Mouse (Mus musculus) C2C12 (cell line): ENCODE results near the gene Bysl. TPM values are rescaled to one million over a fixed set of nuclear protein-coding genes. Genes with fewer than 3 reads are reported as not detected.
"Not testable (repeated sequence)": the region's sequence is repeated elsewhere in the genome, so short reads cannot be mapped to it uniquely, and the experiment has no call there.

Experiments
- H3K27me3 ChIP-seq: one replicate; pipeline ENCODE4 v1.6.1; 2011; ENCODE audit not compliant: control insufficient read depth, insufficient read depth, insufficient read length
- H3K36me3 ChIP-seq: one replicate; pipeline ENCODE4 v1.6.1; 2011; ENCODE audit not compliant: control insufficient read depth, insufficient read depth
- H3K4me3 ChIP-seq: one replicate; pipeline ENCODE4 v1.5.1; 2011; ENCODE audit warnings: mild to moderate bottlenecking, control low read depth; ENCODE audit not compliant: poor library complexity, insufficient read depth, severe bottlenecking
- H3K79me2 ChIP-seq: one replicate; pipeline ENCODE4 v1.6.1; 2011; ENCODE audit not compliant: control insufficient read depth, insufficient read depth
- H3K79me3 ChIP-seq: one replicate; pipeline ENCODE4 v1.6.1; 2011; ENCODE audit warnings: low read depth, control low read depth
- H3ac ChIP-seq: one replicate; pipeline ENCODE3; 2011; ENCODE audit warnings: low read depth; ENCODE audit not compliant: control insufficient read depth, insufficient read length
- CEBPB ChIP-seq: IDR thresholded peaks from one replicate; pipeline ENCODE4 v1.6.1; 2011; ENCODE audit warnings: low read depth, mild to moderate bottlenecking, control low read depth, moderate library complexity
- CTCF ChIP-seq: IDR thresholded peaks from one replicate; pipeline ENCODE4 v1.5.1; 2011; ENCODE audit not compliant: control insufficient read depth, insufficient read depth, insufficient read length
- FOSL1 ChIP-seq: IDR thresholded peaks from one replicate; pipeline ENCODE4 v1.8.0; 2011; ENCODE audit warnings: mild to moderate bottlenecking, low read length; ENCODE audit not compliant: poor library complexity, insufficient read depth, severe bottlenecking
- MAX ChIP-seq: IDR thresholded peaks from one replicate; pipeline ENCODE4 v1.6.1; 2011; ENCODE audit warnings: mild to moderate bottlenecking, control low read depth
- MYOD1 ChIP-seq: IDR thresholded peaks from one replicate; pipeline ENCODE4 v1.6.1; 2011; ENCODE audit warnings: low read depth; ENCODE audit not compliant: control insufficient read depth, insufficient read length
- MYOG ChIP-seq: IDR thresholded peaks from one replicate; pipeline ENCODE4 v1.6.1; 2011; ENCODE audit not compliant: control insufficient read depth, insufficient read length; ENCODE audit errors: extremely low read depth
- USF1 ChIP-seq: IDR thresholded peaks from one replicate; pipeline ENCODE4 v1.6.1; 2011; ENCODE audit warnings: low read depth, mild to moderate bottlenecking, control low read depth, moderate library complexity
- polyA plus RNA-seq: library from polyadenylated mRNA; unstranded; fragments of >200 nt; fragmentation: generic; extraction: Trizol; gene quantifications from one replicate; pipeline ENCODE4 v1.2.1, GENCODE M21; 2012; ENCODE audit warnings: missing spikeins

Bysl gene
- polyA plus RNA-seq, 1 experiment: 42.6 TPM

- Histone ChIP-seq H3K4me3 (no peak overlapping the region), H3K79me3 (peaks cover 12% of the 10 kb centered on the region), H3K27me3 (no peaks in the 10 kb centered on the region), H3K36me3 (peaks cover 79% of the 10 kb centered on the region), H3ac (no peak overlapping the region), H3K79me2 (peaks cover 16% of the 10 kb centered on the region)
- TF ChIP-seq MYOG (no peak), CEBPB (no peak), MYOD1 (no peak), USF1 (no peak), MAX (no peak)
Observed at GRCm38 (mm10) chr17:47600601-47601388, 10.5 kb downstream of the Bysl start.

GRCm38 (mm10) chr17:47599511-47600297, 11.6 kb downstream of the Bysl start:
- Histone ChIP-seq H3K4me3 (no peak overlapping the region), H3K27me3 (no peaks in the 10 kb centered on the region), H3K79me3 (peaks cover 12% of the 10 kb centered on the region), H3ac (no peak overlapping the region), H3K36me3 (peaks cover 68% of the 10 kb centered on the region), H3K79me2 (peaks cover 20% of the 10 kb centered on the region)
- no peak for TF ChIP-seq FOSL1
- no peak for TF ChIP-seq MAX
- TF ChIP-seq CTCF: no peak
- no peak for TF ChIP-seq CEBPB
- TF ChIP-seq USF1: no peak
- no peak for TF ChIP-seq MYOD1
- TF ChIP-seq MYOG: no peak

GRCm38 (mm10) chr17:47598580-47599304, 12.6 kb downstream of the Bysl start:
- not testable (repeated sequence) for H3K4me3 ChIP-seq, H3ac ChIP-seq, H3K27me3 ChIP-seq
- peaks cover 22% of the 10 kb centered on the region for H3K79me3 ChIP-seq
- peaks cover 30% of the 10 kb centered on the region for H3K79me2 ChIP-seq
- H3K36me3 ChIP-seq: peaks cover 59% of the 10 kb centered on the region

DNA sequence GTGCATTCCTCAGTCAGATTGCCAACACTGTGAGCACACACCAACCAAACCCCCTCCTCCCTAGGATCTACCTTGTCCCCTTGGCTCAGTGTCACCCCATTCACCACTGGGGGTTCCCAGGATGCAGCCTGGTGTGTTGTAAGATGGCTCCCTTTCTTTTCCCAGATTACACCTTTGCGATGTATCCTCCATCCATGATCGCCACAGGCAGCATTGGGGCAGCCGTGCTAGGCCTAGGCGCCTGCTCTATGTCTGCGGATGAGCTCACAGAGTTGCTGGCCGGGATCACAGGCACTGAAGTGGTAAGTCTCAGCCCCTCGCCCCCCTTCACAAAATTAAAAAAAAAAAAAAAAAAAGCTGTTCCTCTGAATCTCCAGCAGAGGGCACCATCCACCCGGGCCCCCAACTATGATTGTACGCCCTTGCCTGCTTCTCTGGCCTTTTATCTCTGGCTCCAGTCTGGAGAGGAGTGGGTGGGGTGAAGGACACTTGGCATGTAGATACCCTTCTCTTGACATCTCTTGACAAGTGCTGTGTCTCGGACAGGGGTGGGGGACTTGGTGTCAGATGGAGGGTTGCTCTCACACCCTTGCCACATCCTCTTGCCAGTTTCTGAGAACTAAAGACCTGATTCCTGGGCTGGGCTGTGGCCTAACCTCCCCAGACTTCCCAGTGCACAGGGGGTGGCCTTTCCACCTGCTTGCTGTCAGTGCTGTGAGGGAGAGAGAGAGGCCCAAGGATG, 13.3 kb downstream of the Bysl start:
- peaks cover 24% of the 10 kb centered on the region for H3K79me3 ChIP-seq
- no peak overlapping the region for H3K4me3 ChIP-seq
- H3K79me2 ChIP-seq: peaks cover 34% of the 10 kb centered on the region
- no peaks in the 10 kb centered on the region for H3K27me3 ChIP-seq
- H3ac ChIP-seq: no peak overlapping the region
- TF ChIP-seq CEBPB (no peak), USF1 (no peak), MAX (no peak), MYOG (no peak), FOSL1 (no peak), MYOD1 (no peak), CTCF (no peak)
- H3K36me3 ChIP-seq: peaks cover 54% of the 10 kb centered on the region

GRCm38 (mm10) chr17:47597261-47597660, 14.0 kb downstream of the Bysl start:
- no peaks in the 10 kb centered on the region for H3K27me3 ChIP-seq
- peaks cover 49% of the 10 kb centered on the region for H3K36me3 ChIP-seq
- no peak overlapping the region for H3ac ChIP-seq
- H3K79me3 ChIP-seq: peaks cover 24% of the 10 kb centered on the region
- TF ChIP-seq CEBPB (no peak), MAX (no peak), USF1 (no peak), CTCF (no peak), MYOG (no peak), MYOD1 (no peak), FOSL1 (no peak)
- H3K4me3 ChIP-seq: no peak overlapping the region
- peaks cover 34% of the 10 kb centered on the region for H3K79me2 ChIP-seq

GRCm38 (mm10) chr17:47596839-47597164, 14.5 kb downstream of the Bysl start:
- H3K36me3 ChIP-seq: peaks cover 45% of the 10 kb centered on the region
- H3ac ChIP-seq: no peak overlapping the region
- H3K79me3 ChIP-seq: peaks cover 24% of the 10 kb centered on the region
- no peaks in the 10 kb centered on the region for H3K27me3 ChIP-seq
- TF ChIP-seq MYOD1: no peak
- no peak for TF ChIP-seq MAX
- TF ChIP-seq FOSL1: no peak
- no peak for TF ChIP-seq USF1
- TF ChIP-seq MYOG: no peak
- no peak for TF ChIP-seq CTCF
- H3K79me2 ChIP-seq: peaks cover 34% of the 10 kb centered on the region
- H3K4me3 ChIP-seq: no peak overlapping the region
